Mouse (Mus musculus): ENCODE measurements around the gene Alkbh6. TPM values are rescaled to one million over a fixed set of nuclear protein-coding genes. Genes with fewer than 3 reads are reported as not detected.

Gene Alkbh6
- polyA plus RNA-seq (2016; fragmentation: Nextera tagmentation; extraction: Ambion mirVana): 86.9 and 92.9 TPM in 2 replicates

DNA sequence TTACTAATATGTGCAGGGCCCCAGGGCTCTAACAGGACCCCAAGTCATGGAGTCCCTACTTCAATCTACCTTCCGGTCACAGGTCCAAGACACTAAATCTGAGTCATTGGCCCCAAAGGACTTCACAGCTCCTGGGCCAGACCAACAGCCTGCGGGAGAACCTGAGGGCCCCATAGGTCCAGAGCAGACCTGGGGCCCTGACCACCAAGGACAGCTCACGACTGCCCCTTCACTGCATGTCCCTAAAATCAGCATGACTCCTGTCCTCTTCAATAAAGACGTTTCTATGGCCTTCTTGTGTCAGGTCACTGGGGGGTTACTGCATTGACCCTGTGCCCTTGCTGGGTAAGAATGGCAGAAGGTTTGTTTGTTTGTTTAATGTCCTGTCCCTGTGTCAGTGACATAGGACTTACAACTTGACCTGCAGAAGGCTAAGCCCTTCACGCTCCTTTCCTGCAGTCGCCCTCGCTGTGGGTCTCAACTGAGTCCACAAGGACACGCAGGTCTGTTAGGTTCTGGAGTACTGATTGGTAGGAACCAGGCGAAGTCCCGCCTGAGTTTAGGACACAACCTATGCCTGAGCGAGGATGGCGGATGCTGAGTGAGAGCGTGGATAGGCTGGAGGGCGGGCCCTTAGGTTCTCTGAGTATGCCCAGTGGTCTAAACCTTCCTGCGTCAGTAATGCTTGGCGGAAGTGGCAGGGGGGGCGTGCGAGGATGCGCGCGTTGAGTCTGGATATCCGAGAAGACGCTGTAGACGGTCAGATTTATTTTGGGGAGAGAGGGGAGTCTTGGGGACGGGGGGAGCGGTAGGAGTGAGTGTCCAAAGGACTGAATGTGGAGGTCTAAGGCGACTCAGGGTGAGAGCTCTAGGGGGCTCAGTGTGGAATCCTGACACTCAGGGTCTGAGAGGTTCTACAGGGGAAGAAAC is at the start of gene Alkbh6:
Gene Alkbh6 (plus strand): TSS at position 642 of the 930 bp plus-strand sequence.
- Histone ChIP-seq H3K4me2 (replicated peaks) (peak within 1 kb of the TSS; percentile 92), H3K4me3 (peak within 1 kb of the TSS; percentile 70), H3K9me3 (no peaks in the 10 kb centered on the region), H3K27ac (replicated peaks) (peak within 1 kb of the TSS; percentile 54), H3K27me3 (no peaks in the 10 kb centered on the region), H3K36me3 (peaks cover 46% of the 10 kb centered on the region), H3K9ac (replicated peaks) (peak within 1 kb of the TSS; percentile 72), H3K4me1 (peaks cover 20% of the 10 kb centered on the region)
- WGBS: 4% methylated on average over 27 of the region's 27 CpGs
- ATAC-seq (ENCODE audit: low FRiP score, low read depth): peak; percentile 100

DNA sequence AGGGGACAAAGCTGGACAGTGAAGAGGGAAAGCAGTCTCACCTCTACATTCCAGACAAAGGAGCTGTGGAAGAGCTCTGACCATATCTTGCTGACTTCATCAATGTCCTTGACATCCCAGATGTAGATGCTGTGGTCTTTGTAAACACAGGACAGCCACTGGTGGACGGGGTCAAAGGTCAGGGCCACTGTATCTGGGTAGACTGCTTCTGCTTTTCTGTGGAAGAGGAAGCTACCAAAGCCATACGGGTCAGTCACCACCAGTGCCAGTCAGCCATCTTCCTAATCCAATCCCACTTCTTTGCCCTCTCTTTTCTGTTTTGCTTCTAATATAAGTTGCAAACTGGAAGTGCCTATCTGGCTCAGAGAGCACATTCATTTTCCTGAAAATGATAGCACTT is 43.5 kb upstream of the Alkbh6 start:
- H3K4me3 ChIP-seq: no peak overlapping the region
- no peak overlapping the region for H3K9ac ChIP-seq (replicated peaks)
- no peaks in the 10 kb centered on the region for H3K9me3 ChIP-seq
- 87% methylated on average over 2 of the region's 2 CpGs for WGBS
- no peak overlapping the region for H3K4me2 ChIP-seq (replicated peaks)
- no peaks in the 10 kb centered on the region for H3K27me3 ChIP-seq
- no peak for ATAC-seq (ENCODE audit: low FRiP score, low read depth)
- H3K36me3 ChIP-seq: peaks cover 26% of the 10 kb centered on the region
- H3K27ac ChIP-seq (replicated peaks): no peak overlapping the region
- H3K4me1 ChIP-seq: no peaks in the 10 kb centered on the region

DNA sequence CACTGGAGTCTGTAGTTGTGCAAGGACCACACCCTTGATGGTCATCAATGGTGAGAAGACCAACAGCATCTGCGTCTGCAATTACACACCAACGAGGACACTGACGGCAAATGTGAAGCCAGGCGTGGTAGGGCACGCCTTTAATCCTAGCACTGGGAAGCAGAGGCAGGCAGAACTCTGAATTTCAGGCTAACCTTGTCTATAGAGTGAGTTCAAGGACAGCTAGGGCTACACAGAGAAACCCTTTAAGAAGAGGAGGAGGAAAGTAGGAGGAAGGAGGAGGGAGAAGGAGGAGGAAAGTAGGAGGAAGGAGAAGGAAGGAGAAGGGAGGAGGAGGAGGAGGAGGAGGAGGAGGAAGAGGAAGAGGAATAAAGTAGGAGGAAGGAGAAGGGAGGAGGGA is 43.0 kb upstream of the Alkbh6 start:
- no peak overlapping the region for H3K9ac ChIP-seq (replicated peaks)
- peaks cover 31% of the 10 kb centered on the region for H3K36me3 ChIP-seq
- H3K9me3 ChIP-seq: no peaks in the 10 kb centered on the region
- H3K4me1 ChIP-seq: no peaks in the 10 kb centered on the region
- H3K4me3 ChIP-seq: no peak overlapping the region
- no peaks in the 10 kb centered on the region for H3K27me3 ChIP-seq
- ATAC-seq (ENCODE audit: low FRiP score, low read depth): no peak
- 93% methylated on average over 5 of the region's 5 CpGs for WGBS
- no peak overlapping the region for H3K4me2 ChIP-seq (replicated peaks)
- no peak overlapping the region for H3K27ac ChIP-seq (replicated peaks)

DNA sequence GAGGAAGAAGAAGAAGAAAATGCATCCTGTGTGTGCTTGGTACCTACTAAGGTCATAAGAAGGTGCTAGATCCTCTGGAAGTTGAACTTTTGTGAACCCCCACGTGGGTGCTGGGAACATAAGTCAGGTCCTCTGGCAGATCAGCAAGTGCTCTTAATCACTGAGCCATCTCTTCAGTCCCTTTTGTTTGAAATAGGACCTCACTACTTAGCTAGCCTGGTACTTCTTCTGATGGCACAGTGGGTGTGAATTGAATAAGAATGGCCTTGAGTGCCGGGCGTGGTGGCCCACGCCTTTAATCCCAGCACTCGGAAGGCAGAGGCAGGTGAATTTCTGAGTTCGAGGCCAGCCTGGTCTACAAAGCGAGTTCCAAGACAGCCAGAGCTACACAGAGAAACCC is 42.6 kb upstream of the Alkbh6 start:
- H3K36me3 ChIP-seq: peaks cover 29% of the 10 kb centered on the region
- H3K27ac ChIP-seq (replicated peaks): no peak overlapping the region
- H3K4me1 ChIP-seq: no peaks in the 10 kb centered on the region
- 92% methylated on average over 7 of the region's 7 CpGs for WGBS
- H3K4me2 ChIP-seq (replicated peaks): no peak overlapping the region
- no peak overlapping the region for H3K4me3 ChIP-seq
- H3K9me3 ChIP-seq: no peaks in the 10 kb centered on the region
- no peaks in the 10 kb centered on the region for H3K27me3 ChIP-seq
- ATAC-seq (ENCODE audit: low FRiP score, low read depth): no peak
- H3K9ac ChIP-seq (replicated peaks): no peak overlapping the region

DNA sequence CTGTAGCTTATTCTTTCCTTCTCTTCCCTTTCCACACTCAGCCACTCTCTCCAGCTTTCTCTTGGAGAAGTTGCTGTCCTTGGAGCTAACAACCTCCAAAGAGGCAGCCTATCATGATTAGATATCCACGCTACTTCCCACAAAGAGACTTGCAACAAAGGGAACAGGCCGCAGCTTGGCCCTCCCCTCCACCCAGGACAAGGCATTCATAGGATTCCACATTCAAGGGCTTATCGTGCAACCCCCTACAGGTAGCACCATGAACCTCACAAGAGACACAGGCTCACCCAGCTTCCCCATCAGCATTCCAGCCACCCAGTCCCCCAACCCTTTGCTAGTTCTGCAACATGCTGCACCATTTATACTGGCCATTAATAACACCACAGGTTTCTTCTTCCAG is 41.7 kb upstream of the Alkbh6 start:
- Histone ChIP-seq H3K27me3 (no peaks in the 10 kb centered on the region), H3K9ac (replicated peaks) (no peak overlapping the region), H3K27ac (replicated peaks) (no peak overlapping the region), H3K4me1 (no peaks in the 10 kb centered on the region), H3K4me3 (no peak overlapping the region), H3K9me3 (no peaks in the 10 kb centered on the region), H3K4me2 (replicated peaks) (no peak overlapping the region), H3K36me3 (peaks cover 30% of the 10 kb centered on the region)
- no peak for ATAC-seq (ENCODE audit: low FRiP score, low read depth)
- WGBS: 84% methylated on average over 3 of the region's 3 CpGs

DNA sequence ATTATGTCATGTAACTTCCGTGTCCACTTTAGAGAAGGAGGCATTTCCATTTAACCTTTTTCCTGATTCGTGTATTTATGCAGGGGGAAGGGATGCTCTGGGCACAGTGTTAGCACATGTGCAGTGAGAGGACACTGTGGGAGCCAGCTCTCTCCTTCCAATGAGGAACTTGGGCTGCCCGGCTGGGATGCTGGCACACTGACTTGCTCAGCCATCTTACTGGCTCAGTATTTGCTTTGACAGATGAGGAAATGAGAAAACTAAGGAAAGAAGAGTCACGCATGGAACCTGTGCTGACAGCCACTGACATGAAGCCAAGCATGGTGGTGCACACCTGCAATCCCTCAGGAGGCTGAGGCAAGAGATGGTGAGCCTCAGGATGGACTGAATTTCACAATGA is 38.9 kb upstream of the Alkbh6 start:
- H3K36me3 ChIP-seq: peaks cover 26% of the 10 kb centered on the region
- no peak overlapping the region for H3K27ac ChIP-seq (replicated peaks)
- no peaks in the 10 kb centered on the region for H3K27me3 ChIP-seq
- H3K9ac ChIP-seq (replicated peaks): no peak overlapping the region
- H3K9me3 ChIP-seq: no peaks in the 10 kb centered on the region
- WGBS: 88% methylated on average over 4 of the region's 4 CpGs
- no peak overlapping the region for H3K4me2 ChIP-seq (replicated peaks)
- no peaks in the 10 kb centered on the region for H3K4me1 ChIP-seq
- ATAC-seq (ENCODE audit: low FRiP score, low read depth): no peak
- no peak overlapping the region for H3K4me3 ChIP-seq

DNA sequence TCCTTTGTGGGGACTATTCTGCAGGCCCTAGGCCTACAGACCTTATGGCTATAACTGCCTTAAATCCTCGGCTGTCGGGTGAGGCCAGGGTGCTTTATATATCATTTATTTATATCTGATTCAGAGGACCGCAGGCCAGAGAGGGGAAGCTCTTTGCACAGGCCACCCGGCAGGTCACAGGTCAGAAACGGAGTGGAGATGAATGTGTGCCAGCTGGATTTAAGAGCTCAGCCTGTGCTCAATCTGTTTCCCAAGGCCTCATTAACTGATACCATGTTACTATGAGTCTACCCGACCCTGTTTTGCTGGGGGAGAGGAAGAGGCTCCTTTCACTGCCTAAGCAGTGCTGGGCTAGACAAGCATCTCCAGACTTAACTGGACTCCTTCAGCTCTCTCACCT is 34.1 kb upstream of the Alkbh6 start:
- H3K9ac ChIP-seq (replicated peaks): no peak overlapping the region
- 88% methylated on average over 6 of the region's 6 CpGs for WGBS
- H3K27me3 ChIP-seq: no peaks in the 10 kb centered on the region
- peaks cover 4% of the 10 kb centered on the region for H3K4me1 ChIP-seq
- H3K27ac ChIP-seq (replicated peaks): no peak overlapping the region
- no peak overlapping the region for H3K4me2 ChIP-seq (replicated peaks)
- no peak overlapping the region for H3K4me3 ChIP-seq
- H3K9me3 ChIP-seq: no peaks in the 10 kb centered on the region
- H3K36me3 ChIP-seq: peaks cover 15% of the 10 kb centered on the region; the same call in 1 of the 2 replicates
- ATAC-seq (ENCODE audit: low FRiP score, low read depth): no peak

DNA sequence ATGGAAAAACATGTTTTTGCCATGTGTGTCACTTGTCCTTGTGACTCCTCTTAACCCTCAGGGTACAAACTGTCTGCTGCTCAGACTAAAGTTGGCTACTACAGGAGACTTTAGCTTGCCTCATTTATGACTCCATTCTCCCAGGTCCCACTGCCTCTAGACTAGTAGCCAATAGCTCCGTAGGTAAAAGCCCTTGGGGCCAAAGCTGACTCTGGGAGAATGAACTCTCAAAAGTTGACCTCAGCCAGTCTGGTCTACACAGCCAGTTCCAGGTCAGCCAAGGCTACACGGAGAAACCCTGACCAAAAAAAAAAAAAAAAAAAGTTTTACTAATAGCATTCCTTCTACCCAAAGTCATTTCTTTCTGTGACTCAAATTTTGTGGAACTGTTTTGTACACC is 29.6 kb upstream of the Alkbh6 start:
- peak overlapping the region; percentile 65; the same call in 1 of the 2 replicates for H3K4me3 ChIP-seq
- peak overlapping the region; percentile 55; the same call in 1 of the 2 replicates for H3K9ac ChIP-seq (replicated peaks)
- 67% methylated on average over 2 of the region's 2 CpGs for whole genome bisulfite sequencing
- H3K9me3 ChIP-seq: no peaks in the 10 kb centered on the region
- H3K27me3 ChIP-seq: no peaks in the 10 kb centered on the region
- H3K4me1 ChIP-seq: peaks cover 13% of the 10 kb centered on the region
- no peaks in the 10 kb centered on the region for H3K36me3 ChIP-seq
- peak overlapping the region; percentile 84 for H3K4me2 ChIP-seq (replicated peaks)
- no peak overlapping the region for H3K27ac ChIP-seq (replicated peaks)
- no peak for ATAC-seq (ENCODE audit: low FRiP score, low read depth)

DNA sequence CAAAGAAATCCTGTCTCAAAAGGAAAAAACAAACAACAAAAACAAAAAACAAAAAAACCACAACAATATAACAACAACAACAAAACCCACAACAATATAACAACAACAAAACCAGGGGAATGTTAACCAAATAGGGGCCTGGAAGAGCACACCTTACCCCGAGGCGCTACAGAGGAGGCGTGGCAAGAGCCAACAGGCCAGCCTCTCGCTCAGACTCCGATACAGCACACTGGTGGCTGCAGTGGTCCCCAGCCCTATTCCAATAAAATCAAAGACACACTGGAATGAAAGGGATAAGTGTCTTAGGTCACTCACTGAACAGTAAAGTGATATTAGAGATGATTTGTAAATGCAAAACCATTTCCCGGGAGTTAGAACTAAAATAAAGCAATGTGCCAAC is 29.0 kb upstream of the Alkbh6 start:
- Histone ChIP-seq H3K4me2 (replicated peaks) (peak overlapping the region; percentile 84), H3K27me3 (no peaks in the 10 kb centered on the region), H3K4me3 (peak overlapping the region; percentile 65), H3K9ac (replicated peaks) (peak overlapping the region; percentile 55), H3K27ac (replicated peaks) (peak overlapping the region; percentile 97; the same call in 1 of the 2 replicates), H3K4me1 (peaks cover 13% of the 10 kb centered on the region), H3K36me3 (no peaks in the 10 kb centered on the region), H3K9me3 (no peaks in the 10 kb centered on the region)
- WGBS: 0% methylated on average over 6 of the region's 6 CpGs
- peak; percentile 16; the same call in 1 of the 2 replicates for ATAC-seq (ENCODE audit: low FRiP score, low read depth)

DNA sequence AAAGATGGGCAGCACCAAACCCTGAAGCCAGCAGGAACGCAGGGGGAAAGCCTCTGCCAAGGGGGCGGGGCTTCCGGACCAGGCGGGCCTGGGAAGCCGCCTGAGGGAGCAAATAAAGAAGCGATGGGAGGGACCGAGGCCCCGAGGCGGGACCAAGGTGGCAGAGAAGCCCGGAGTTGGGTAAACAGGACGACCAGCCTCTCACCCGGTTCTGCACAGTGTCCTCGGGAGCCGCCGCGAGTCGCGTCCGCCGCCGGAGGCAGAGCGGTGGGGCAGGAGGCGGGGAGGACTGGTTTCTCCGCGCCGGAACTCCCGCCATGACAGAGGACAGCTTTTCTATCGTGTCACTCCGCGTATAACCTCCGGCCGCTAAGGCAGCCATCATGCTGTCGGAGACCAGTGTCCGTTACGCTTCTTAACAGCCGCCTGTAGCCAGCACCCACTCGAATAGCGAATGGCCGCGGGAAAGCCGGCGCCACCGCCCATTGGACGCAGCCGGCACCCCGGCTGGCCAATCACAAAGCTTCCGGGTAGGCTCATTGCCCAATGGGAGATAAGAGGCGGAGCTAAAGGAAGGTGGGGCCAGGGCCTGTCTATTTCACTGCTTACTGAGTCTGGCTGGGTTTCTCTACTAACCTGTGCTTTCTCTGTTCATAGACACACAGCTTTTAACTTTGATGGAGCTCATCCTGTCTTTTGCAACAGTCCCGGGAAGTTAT is 28.4 kb upstream of the Alkbh6 start, which contains the start of the genes Thap8 and Wdr62:
Gene Thap8 (plus strand): TSS at position 144 of the 719 bp plus-strand sequence.
Gene Wdr62 (minus strand): TSS at position 469 of the 719 bp plus-strand sequence.
- WGBS: 0% methylated on average over 49 of the region's 49 CpGs
- H3K4me2 ChIP-seq (replicated peaks): peak within 1 kb of the TSS; percentile 84
- no peaks in the 10 kb centered on the region for H3K27me3 ChIP-seq
- H3K9ac ChIP-seq (replicated peaks): peak within 1 kb of the TSS; percentile 58
- ATAC-seq (ENCODE audit: low FRiP score, low read depth): peak; percentile 95
- peaks cover 13% of the 10 kb centered on the region for H3K4me1 ChIP-seq
- H3K27ac ChIP-seq (replicated peaks): peak within 1 kb of the TSS; percentile 97
- H3K4me3 ChIP-seq: peak within 1 kb of the TSS; percentile 65
- no peaks in the 10 kb centered on the region for H3K36me3 ChIP-seq
- H3K9me3 ChIP-seq: no peaks in the 10 kb centered on the region

DNA sequence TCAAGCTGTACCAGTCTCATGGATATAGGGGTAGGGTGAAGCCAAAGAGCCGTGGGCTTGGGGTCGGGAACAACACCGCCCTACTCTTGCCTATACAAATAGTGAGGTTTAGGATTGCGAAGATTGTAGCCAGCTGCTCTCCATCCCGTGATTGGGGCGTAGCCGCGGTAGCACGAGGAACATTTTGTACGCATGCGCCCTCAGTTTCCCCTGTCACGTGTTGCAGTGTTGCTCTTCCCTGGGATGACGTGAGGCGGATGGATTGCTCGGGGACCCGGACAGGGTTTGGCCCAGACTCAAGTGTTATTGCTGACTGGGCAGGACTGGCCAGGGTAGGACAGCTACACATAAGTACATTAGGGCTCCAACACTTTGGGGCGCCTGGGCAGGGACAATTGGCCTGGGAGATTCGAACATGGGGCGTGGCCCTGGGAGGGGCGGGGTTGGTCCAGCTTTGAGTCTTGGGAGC is 27.8 kb upstream of the Alkbh6 start:
- peak; percentile 82 for ATAC-seq (ENCODE audit: low FRiP score, low read depth)
- H3K9me3 ChIP-seq: no peaks in the 10 kb centered on the region
- H3K9ac ChIP-seq (replicated peaks): peak overlapping the region; percentile 58

More for the DNA sequence above, 27.8 kb upstream of the Alkbh6 start:
- Histone ChIP-seq H3K4me1 (peaks cover 13% of the 10 kb centered on the region), H3K4me2 (replicated peaks) (peak overlapping the region; percentile 84), H3K4me3 (peak overlapping the region; percentile 65), H3K36me3 (no peaks in the 10 kb centered on the region), H3K27ac (replicated peaks) (peak overlapping the region; percentile 97), H3K27me3 (no peaks in the 10 kb centered on the region)
- under 1% methylated on average over 20 of the region's 20 CpGs for WGBS
